Mouse (Mus musculus) left cerebral cortex, postnatal 36 days (tissue): ENCODE results near the gene Dbn1. TPM values are rescaled to one million over a fixed set of nuclear protein-coding genes. Genes with fewer than 3 reads are reported as not detected.

Experiments used
- DNase-seq, 2 experiments: peaks; one replicate each; pipeline ENCODE4 v3.0.0; 2021 to 2022; ENCODE audit warnings: low spot score in 2 of 2, mixed read lengths in 1 of 2
- intact Hi-C: fragments of 180-260 bp; cut with DNase I; formaldehyde crosslinking; loops from one replicate; pipeline ENCODE4 v1.15.1; 2025
- total RNA-seq, 2 experiments: library from RNA; stranded (reverse); gene quantifications; 2 replicates each; pipeline ENCODE4 v1.2.3; 2021

Gene Dbn1
- total RNA-seq, 2 experiments from 2014 or later: 247 to 314 TPM

- peak in 1 of 2 experiments; percentile 43 for DNase-seq
Measured at GRCm38 (mm10) chr13:55512379-55513031, 24.6 kb upstream of the Dbn1 start.

GRCm38 (mm10) chr13:55511492-55511861, 23.6 kb upstream of the Dbn1 start:
- intact Hi-C loops: no loop called here
- DNase-seq: no peak

More at GRCm38 (mm10) chr13:55512379-55513031, 24.6 kb upstream of the Dbn1 start:
- intact Hi-C loops: loop anchor here (2.0 kb wide), 2 partner anchors 30 to 108 kb away; no protein-coding TSS in a partner anchor

GRCm38 (mm10) chr13:55510668-55511491, 23.0 kb upstream of the Dbn1 start:
- intact Hi-C loops: no loop called here
- no peak for DNase-seq

GRCm38 (mm10) chr13:55510332-55510667, 22.4 kb upstream of the Dbn1 start:
- no peak for DNase-seq
- intact Hi-C loops: no loop called here

DNA sequence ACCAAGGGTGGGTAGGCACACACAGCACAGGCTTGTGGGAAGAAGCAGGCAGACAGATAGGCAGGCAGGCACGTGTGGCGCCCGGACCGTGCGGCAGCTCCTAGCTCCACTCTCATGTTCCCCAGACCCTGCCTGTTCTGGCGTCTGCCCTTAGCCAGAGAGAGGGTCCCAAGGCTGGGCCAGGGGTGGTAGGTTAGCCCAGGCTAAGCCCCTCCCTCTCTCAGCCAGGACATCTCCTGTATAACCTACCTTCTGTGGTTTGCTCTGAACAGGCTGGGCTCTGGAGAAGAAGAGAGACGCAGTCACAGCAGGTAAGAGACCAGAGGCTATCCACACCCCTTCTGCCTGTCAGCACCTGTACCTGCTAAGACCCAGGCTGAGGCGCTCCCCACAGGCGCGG, 20.6 kb upstream of the Dbn1 start:
- intact Hi-C loops: no loop called here
- no peak for DNase-seq

- intact Hi-C loops: no loop called here
- DNase-seq: no peak
Measured at GRCm38 (mm10) chr13:55507877-55508276, 20.0 kb upstream of the Dbn1 start.

DNA sequence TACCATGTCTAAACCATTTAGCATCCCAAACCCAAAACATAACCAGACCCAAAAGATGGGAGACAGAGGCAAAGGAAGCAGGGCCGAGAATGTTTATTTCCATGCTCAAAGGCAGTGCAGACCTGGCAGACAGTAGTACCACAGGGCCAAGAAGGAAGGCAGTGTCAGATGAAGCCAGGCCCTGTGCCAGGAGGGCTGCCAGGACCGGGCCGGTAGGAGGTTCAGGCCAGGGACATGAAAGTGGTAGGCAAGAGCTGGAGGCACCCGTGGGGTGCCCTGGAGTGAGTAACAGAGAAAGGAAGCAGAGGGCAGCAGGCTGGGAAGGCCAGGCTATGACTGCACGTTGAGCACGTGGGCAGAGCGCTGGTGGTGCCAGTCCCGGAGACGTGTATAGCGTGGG, 18.8 kb upstream of the Dbn1 start:
- DNase-seq: no peak
- intact Hi-C loops: no loop called here

- intact Hi-C loops: no loop called here
- DNase-seq: no peak
Measured at GRCm38 (mm10) chr13:55505810-55506209, 17.9 kb upstream of the Dbn1 start.

DNA sequence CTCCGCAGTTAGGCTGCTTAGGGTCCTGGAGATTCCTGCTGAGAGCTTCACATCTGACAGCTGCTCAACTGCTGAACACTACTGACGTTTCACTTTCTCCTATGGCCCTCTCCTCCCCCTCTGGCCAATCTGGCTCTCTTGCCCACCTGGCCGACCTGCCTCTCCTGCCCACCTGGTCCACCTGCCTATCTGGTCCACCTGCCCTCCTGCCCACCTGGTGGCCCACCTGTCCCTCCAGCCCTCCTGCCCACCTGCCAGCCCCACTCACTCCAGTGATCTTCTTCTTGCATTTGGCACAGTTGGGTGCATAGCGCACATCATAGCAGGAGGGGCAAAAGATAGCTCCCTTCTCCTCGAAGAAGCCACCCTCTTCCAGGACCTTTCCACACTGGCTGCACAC, 16.5 kb upstream of the Dbn1 start:
- intact Hi-C loops: no loop called here

DNA sequence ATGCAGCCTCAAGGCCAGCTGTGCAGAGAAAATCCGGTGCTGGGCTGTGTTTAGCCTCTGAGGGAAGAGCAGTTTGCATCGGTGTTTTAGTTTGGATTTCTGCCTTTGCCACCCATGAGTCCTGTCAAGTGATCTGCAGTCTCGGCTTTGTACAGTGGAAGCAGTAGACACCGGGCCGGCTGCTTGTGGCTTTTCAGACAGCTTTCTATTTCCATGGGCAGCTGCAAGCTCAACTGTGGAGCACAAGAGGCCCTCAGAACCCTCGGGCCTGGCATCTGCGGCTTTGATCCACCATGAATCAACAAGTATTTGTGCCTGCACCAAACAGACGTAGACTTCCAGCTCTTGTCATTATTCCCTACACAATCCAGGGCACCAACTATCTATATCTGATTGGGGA, 14.5 kb upstream of the Dbn1 start:
- DNase-seq: no peak
- intact Hi-C loops: no loop called here

More for the DNA sequence above, 16.5 kb upstream of the Dbn1 start:
- no peak for DNase-seq

GRCm38 (mm10) chr13:55500575-55500974, 12.7 kb upstream of the Dbn1 start:
- no peak for DNase-seq
- intact Hi-C loops: no loop called here

DNA sequence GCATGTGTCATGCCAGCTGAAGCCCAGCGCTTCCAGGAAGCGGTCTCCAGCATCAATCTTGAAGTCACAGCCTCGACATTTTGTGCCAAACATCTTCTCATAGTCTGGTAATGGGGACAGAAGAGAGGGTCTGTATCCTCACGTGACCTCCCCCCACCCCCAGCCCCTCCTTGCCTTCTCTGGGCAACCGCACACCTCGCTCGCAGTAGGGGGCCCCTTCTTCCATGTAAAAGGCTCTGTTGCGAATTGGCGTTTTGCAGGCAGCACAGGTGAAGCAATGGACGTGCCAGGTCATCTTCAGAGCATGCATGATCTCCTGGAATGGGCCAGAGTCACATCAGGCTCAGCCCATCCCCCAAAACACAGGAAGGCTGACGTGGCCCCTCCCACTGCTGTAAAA, 11.0 kb upstream of the Dbn1 start:
- intact Hi-C loops: no loop called here
- DNase-seq: no peak

DNA sequence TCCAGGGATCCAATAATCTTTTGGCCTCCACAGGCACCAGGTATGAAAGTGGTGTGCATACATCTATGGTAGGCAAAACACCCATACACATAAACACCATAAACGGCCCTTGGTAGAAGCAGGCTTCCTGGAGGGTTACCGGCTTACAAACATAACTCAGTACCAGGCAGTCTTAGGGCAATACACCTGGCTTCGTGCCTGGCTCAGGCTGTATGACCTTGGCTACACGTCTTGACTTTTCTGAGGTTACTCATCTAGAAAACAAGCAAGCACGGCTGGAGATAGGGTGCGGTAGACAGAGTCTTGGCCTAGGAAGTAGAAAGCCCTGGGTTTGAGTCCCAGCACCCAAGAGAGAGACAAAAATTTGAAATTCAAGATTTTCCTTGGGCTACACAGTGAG, 8.8 kb upstream of the Dbn1 start:
- DNase-seq: no peak
- intact Hi-C loops: no loop called here

DNA sequence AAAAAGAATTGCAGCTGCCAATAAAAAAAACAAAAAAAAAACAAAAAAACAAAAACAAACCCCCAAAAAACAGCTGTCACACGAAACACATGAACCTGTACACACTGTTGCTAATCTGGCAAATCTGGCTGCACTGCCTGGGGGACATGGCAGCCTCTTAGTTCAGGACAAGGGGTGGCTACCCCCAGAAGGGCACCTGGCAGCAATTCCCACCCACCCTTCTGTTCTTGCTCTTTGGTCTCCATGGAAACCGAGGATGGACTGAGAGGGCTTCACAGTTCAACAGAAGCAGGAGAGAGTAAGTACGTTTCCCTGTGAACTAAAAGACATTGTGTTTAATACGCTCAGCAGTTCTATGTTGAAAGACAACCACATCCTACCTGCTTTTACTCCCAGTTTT, 7.8 kb upstream of the Dbn1 start:
- DNase-seq: no peak
- intact Hi-C loops: no loop called here

DNA sequence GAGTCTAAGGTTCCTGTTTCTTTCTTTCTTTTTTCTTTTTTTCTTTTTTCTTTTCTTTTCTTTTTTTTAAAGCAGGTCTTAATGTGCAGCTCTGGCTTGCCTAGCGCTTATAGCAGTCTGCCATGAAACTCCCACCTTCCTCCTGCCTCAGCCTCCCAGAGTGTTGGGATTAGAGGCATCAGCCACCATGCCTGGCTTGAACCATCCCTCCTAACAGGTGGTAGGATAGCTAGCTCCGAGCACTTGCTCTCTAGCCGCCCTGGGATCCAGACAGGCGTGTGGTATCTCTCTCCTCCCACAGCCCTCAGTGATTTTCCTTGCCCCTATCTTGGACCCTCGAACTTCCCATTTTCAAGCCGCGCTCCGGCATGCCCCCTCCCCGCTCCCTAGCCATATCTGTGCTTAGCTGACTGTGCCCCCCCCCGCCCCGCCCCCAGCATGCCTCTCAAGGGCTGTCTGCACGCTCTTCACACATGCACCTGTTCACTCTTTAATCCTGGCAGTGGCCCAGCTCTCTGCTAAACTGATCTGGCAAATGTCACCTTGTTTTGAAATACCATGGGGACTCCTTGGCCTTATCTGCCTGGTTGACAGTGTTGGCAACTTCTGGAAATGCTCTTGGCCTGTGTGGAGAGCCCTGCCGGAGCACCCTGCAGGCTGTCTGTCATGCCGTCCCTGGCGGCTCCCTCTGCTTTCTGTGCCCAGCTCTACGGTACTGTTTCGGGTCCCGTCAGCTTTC, 7.1 kb upstream of the Dbn1 start:
- intact Hi-C loops: no loop called here
- DNase-seq: peak in 1 of 2 experiments; percentile 24

DNA sequence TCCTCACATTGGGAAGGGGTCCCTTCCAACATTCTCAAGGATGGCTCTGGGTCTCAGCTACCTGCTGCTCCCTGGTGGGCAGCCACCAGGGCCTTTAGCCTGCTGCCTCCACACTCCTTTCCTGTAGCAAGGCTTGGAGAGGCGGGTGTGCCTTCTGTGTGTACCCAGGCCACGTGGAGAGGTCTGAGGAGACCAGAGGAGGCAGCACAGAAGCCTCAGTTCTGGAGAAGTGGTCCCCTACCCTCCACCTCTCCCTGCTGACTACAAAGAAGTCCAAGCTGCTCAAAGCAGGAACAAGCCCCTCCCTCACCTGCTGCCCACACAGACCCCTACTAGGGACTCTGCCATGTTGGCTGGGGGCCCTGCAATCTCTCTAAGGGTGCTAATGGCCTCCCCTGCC, 6.3 kb upstream of the Dbn1 start:
- intact Hi-C loops: no loop called here

GRCm38 (mm10) chr13:55486916-55487577, 864 bp downstream of the Dbn1 start:
- DNase-seq: peak in 1 of 2 experiments; percentile 32
- intact Hi-C loops: no loop called here

More for the DNA sequence above, 6.3 kb upstream of the Dbn1 start:
- DNase-seq: no peak

DNA sequence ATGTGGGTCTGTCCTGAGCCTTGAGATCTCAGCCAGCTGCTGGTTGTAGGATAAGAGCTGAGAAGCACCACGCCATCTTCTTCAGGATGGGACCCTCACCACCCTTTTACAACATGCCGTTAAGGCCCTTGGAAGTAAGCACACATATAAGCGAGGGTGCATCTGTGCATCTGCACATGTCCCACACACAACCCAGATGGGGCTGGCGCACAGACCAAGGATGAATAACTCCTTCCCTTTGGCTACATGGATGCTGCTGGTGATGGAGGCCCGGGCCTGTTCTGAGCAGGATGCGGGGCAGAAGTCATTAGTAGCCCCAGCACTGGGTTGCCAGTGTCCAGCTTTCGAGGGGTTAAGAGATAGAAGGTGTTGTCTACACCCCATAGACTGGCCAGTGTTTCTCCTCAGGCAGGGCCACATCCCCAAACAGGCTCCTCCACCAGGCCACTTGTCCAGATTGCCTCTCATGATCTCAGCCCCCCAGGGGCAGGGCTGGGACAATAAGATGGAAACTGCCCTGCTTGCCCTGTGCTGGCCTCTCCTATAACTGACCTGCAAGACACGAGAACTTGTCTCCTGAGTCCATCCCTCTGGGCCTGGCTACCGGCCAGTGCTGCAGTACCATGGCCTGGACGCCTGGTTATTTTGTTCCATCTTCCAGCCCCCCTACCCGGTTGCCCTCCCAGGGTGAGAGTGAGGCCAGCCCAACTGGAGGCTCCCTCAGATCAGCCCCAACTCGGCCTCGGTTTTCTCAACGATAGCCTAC, 1.7 kb downstream of the Dbn1 start:
- peak in 1 of 2 experiments; percentile 22 for DNase-seq
- intact Hi-C loops: no loop called here

- DNase-seq: peak in 1 of 2 experiments; percentile 21
- intact Hi-C loops: no loop called here
Measured at GRCm38 (mm10) chr13:55484520-55485088, 3.3 kb downstream of the Dbn1 start.
